Mouse (Mus musculus) limb, embryonic 14.5 days (tissue): ENCODE measurements at regions not wholly inside any gene's neighbourhood (a gene's known extent, or its start where the extent isn't known, plus 50 kb on each side); places are given as distances from the start of the nearest gene placed in this dataset.
A peak's percentile ranks its signal among the peaks of the same experiment; 100 is the strongest.

Source experiments
- ATAC-seq: fragments of 200-750 bp; cut with Nextera tagmentation; 2 replicates; pipeline ENCODE4 v1.8.0; 2017; ENCODE audit warnings: low read depth, moderate number of reproducible peaks, moderate TSS enrichment; ENCODE audit not compliant: low FRiP score
- DNase-seq: peaks from one replicate; pipeline ENCODE4 v3.0.0-alpha.2; 2015; ENCODE audit warnings: low spot score
- H3K27ac ChIP-seq: fragments of 300-500 bp; sonication (generic); replicated peaks from 2 replicates; pipeline ENCODE4 v1.5.1; 2014; ENCODE audit warnings: low read depth, mild to moderate bottlenecking, low read length, moderate library complexity, mixed read lengths
- H3K27me3 ChIP-seq: fragments of 300-500 bp; sonication (generic); 2 replicates; pipeline ENCODE4 v1.6.1; 2014; ENCODE audit warnings: low read length, mixed read lengths; ENCODE audit not compliant: control insufficient read depth, insufficient read depth
- H3K36me3 ChIP-seq: fragments of 300-500 bp; sonication (generic); 2 replicates; pipeline ENCODE4 v1.6.1; 2014; ENCODE audit warnings: mild to moderate bottlenecking, low read length, moderate library complexity, mixed read lengths; ENCODE audit not compliant: control insufficient read depth, insufficient read depth
- H3K4me1 ChIP-seq: fragments of 300-500 bp; sonication (generic); 2 replicates; pipeline ENCODE4 v1.6.1; 2014; ENCODE audit warnings: antibody characterized with exemption, low read length, mixed read lengths; ENCODE audit not compliant: control insufficient read depth, insufficient read depth
- H3K4me2 ChIP-seq: fragments of 300-500 bp; sonication (generic); replicated peaks from 2 replicates; pipeline ENCODE4 v1.6.1; 2014; ENCODE audit warnings: low read depth, mild to moderate bottlenecking, low read length, moderate library complexity; ENCODE audit not compliant: severe bottlenecking
- H3K4me3 ChIP-seq: fragments of 300-500 bp; sonication (generic); replicated peaks from 2 replicates; pipeline ENCODE4 v1.5.1; 2014; ENCODE audit warnings: low read length
- H3K9ac ChIP-seq: fragments of 300-500 bp; sonication (generic); 2 replicates; pipeline ENCODE4 v1.6.1; 2014; ENCODE audit warnings: mild to moderate bottlenecking, low read depth, low read length, moderate library complexity; ENCODE audit not compliant: severe bottlenecking
- H3K9me3 ChIP-seq: fragments of 300-500 bp; sonication (generic); 2 replicates; pipeline ENCODE4 v1.6.1; 2016; ENCODE audit warnings: low read length; ENCODE audit not compliant: control insufficient read depth
- POLR2A ChIP-seq: fragments of 200-500 bp; IDR thresholded peaks from 2 replicates; pipeline ENCODE4 v1.8.0; 2012; ENCODE audit warnings: inconsistent platforms, mild to moderate bottlenecking, moderate library complexity, borderline replicate concordance; ENCODE audit not compliant: insufficient read depth, insufficient read length; ENCODE audit errors: extremely low read depth
- WGBS: fragments of 180-500 bp; shearing (Covaris S2); extraction: QIAGEN DNeasy Blood & Tissue Kit; methylation state at CpG from one replicate; pipeline ENCODE4 v1.1.7; 2014; 5-methylcytosine and 5-hydroxymethylcytosine counted together

GRCm38 (mm10) chr6:100069151-100069550 lies 218.1 kb downstream of the Rybp start:
- Histone ChIP-seq H3K27me3 (no peaks in the 10 kb centered on the region), H3K4me2 (no peak overlapping the region), H3K4me1 (0 out of 2 replicates have a peak, but pooled peaks cover 5% of the 10 kb centered on the region), H3K4me3 (no peak overlapping the region), H3K9me3 (no peaks in the 10 kb centered on the region), H3K36me3 (no peaks in the 10 kb centered on the region), H3K9ac (no peak overlapping the region), H3K27ac (no peak overlapping the region)
- no peak for DNase-seq
- 68% methylated on average over 4 of the region's 4 CpGs for WGBS
- TF ChIP-seq POLR2A, result no peak
- ATAC-seq, result no peak

DNA sequence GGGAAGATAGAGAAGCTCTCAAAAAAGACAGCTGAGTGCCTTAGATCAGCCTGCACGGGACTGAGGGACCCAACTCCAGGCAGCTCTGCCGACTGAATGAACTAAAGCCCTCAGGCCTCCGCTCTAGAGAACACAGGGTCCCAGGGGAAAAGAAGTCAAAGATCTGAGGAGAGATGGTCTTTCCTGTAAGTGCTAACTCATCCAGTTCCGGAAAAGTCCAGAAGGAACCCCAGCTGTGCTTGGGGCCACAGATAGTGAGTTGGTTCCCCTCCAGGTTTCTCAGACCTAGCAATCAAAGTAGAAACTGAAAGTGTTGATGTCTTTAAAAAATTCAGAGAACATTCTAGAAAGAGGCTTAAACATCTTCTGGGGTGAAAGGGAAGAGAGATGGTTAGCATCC lies 220.0 kb downstream of the Rybp start:
- 79% methylated on average over 4 of the region's 4 CpGs for WGBS
- ATAC-seq (no peak), DNase-seq (no peak)
- TF ChIP-seq POLR2A, result no peak
- Histone ChIP-seq H3K4me2 (no peak overlapping the region), H3K27ac (no peak overlapping the region), H3K36me3 (no peaks in the 10 kb centered on the region), H3K27me3 (no peaks in the 10 kb centered on the region), H3K4me3 (no peak overlapping the region), H3K4me1 (peaks cover 11% of the 10 kb centered on the region), H3K9ac (no peak overlapping the region), H3K9me3 (no peaks in the 10 kb centered on the region)

GRCm38 (mm10) chr6:100065586-100065985 lies 221.7 kb downstream of the Rybp start:
- TF ChIP-seq POLR2A, result no peak
- Histone ChIP-seq H3K4me3 (no peak overlapping the region), H3K4me1 (peaks cover 8% of the 10 kb centered on the region), H3K36me3 (no peaks in the 10 kb centered on the region), H3K4me2 (no peak overlapping the region), H3K9me3 (no peaks in the 10 kb centered on the region), H3K27ac (no peak overlapping the region), H3K27me3 (no peaks in the 10 kb centered on the region), H3K9ac (no peak overlapping the region)
- WGBS, result 82% methylated on average over 3 of the region's 3 CpGs
- DNase-seq (no peak), ATAC-seq (no peak)

DNA sequence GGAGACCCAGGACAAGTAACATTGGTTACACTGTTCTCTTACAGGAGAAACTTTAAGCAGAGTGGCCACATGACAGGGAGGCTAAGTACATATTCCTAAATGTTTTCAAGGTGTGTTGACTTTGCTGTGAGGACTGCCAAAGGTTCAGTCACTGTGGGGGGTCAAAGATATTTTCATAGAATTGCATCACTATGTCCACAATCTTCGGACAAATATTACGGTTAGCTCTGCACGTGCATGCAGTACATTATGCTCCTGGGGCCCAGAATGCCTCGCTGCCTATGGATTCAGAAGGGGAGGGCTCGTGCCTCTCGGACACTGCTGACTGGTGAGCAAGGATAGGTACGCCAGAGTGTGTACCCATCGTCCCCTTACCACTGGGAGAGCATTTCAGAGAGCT lies 224.3 kb downstream of the Rybp start:
- Histone ChIP-seq H3K27me3 (no peaks in the 10 kb centered on the region), H3K9ac (no peak overlapping the region), H3K4me1 (peaks cover 21% of the 10 kb centered on the region), H3K4me3 (no peak overlapping the region), H3K36me3 (no peaks in the 10 kb centered on the region), H3K9me3 (no peaks in the 10 kb centered on the region), H3K4me2 (no peak overlapping the region), H3K27ac (no peak overlapping the region)
- 72% methylated on average over 8 of the region's 8 CpGs for WGBS
- ATAC-seq (no peak), DNase-seq (no peak)
- TF ChIP-seq POLR2A, result no peak

GRCm38 (mm10) chr6:100059803-100060202 lies 227.5 kb downstream of the Rybp start:
- H3K4me1 ChIP-seq, result peaks cover 21% of the 10 kb centered on the region
- H3K27ac ChIP-seq, result no peak overlapping the region
- H3K27me3 ChIP-seq, result no peaks in the 10 kb centered on the region
- no peaks in the 10 kb centered on the region for H3K36me3 ChIP-seq
- DNase-seq, result peak; percentile 34
- ATAC-seq, result no peak
- no peaks in the 10 kb centered on the region for H3K9me3 ChIP-seq
- no peak overlapping the region for H3K9ac ChIP-seq
- TF ChIP-seq POLR2A, result no peak
- no peak overlapping the region for H3K4me2 ChIP-seq
- no peak overlapping the region for H3K4me3 ChIP-seq
- WGBS, result 37% methylated on average over 8 of the region's 8 CpGs

DNA sequence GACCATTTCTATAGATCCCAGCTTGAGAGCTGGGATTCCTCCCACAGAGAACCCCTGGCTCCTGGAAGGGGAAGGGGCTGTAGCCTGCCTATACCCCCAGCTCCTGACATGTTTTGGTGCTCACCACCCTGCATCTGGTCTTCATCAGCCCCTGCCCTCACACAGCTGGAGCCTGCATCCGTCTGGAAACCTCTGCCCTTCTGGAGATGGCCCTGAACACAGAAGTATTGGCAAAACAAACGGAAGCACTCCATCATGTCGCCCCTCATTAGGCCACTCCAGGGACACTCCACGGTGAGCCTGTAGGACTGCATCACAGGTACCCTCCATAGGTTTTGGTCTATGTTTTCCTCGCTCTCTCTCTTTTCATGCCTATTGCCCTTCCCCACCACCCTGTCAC lies 231.3 kb downstream of the Rybp start:
- peaks cover 21% of the 10 kb centered on the region for H3K4me1 ChIP-seq
- WGBS, result 27% methylated on average over 5 of the region's 5 CpGs
- ATAC-seq (no peak), DNase-seq (no peak)
- no peak overlapping the region for H3K27ac ChIP-seq
- H3K27me3 ChIP-seq, result no peaks in the 10 kb centered on the region
- no peak overlapping the region for H3K9ac ChIP-seq
- no peak overlapping the region for H3K4me2 ChIP-seq
- no peak for TF ChIP-seq POLR2A
- no peaks in the 10 kb centered on the region for H3K9me3 ChIP-seq
- H3K4me3 ChIP-seq, result no peak overlapping the region
- H3K36me3 ChIP-seq, result no peaks in the 10 kb centered on the region
